Mouse (Mus musculus) heart, embryonic 16.5 days (tissue): ENCODE measurements around the gene Vps37b. TPM values are rescaled to one million over a fixed set of nuclear protein-coding genes. Genes with fewer than 3 reads are reported as not detected.

Experiments used
- ATAC-seq: fragments of 200-750 bp; cut with Nextera tagmentation; replicated peaks from 2 replicates; pipeline ENCODE4 v1.8.0; 2017; ENCODE audit warnings: moderate number of reproducible peaks; ENCODE audit not compliant: insufficient read depth, low FRiP score; ENCODE audit errors: extremely low read depth
- H3K27ac ChIP-seq: fragments of 300-500 bp; sonication (generic); 2 replicates; pipeline ENCODE4 v1.5.1; 2014; ENCODE audit warnings: mild to moderate bottlenecking, low read length, control low read depth, moderate library complexity
- H3K27me3 ChIP-seq: fragments of 300-500 bp; sonication (generic); 2 replicates; pipeline ENCODE4 v1.6.1; 2014; ENCODE audit warnings: low read length, mixed read lengths; ENCODE audit not compliant: control insufficient read depth, insufficient read depth
- H3K36me3 ChIP-seq: fragments of 300-500 bp; sonication (generic); 2 replicates; pipeline ENCODE4 v1.6.1; 2014; ENCODE audit not compliant: control insufficient read depth, insufficient read depth
- H3K4me1 ChIP-seq: fragments of 300-500 bp; sonication (generic); 2 replicates; pipeline ENCODE4 v1.6.1; 2014; ENCODE audit warnings: low read length, mixed read lengths; ENCODE audit not compliant: control insufficient read depth, insufficient read depth
- H3K4me2 ChIP-seq: fragments of 300-500 bp; sonication (generic); 2 replicates; pipeline ENCODE4 v1.6.1; 2014; ENCODE audit warnings: low read depth, mild to moderate bottlenecking, control low read depth, low read length
- H3K4me3 ChIP-seq: fragments of 300-500 bp; sonication (generic); 2 replicates; pipeline ENCODE4 v1.5.1; 2014; ENCODE audit warnings: mild to moderate bottlenecking, control low read depth, low read length
- H3K9ac ChIP-seq: fragments of 300-500 bp; sonication (generic); 2 replicates; pipeline ENCODE4 v1.6.1; 2014; ENCODE audit warnings: low read length, control low read depth
- H3K9me3 ChIP-seq: fragments of 300-500 bp; sonication (generic); replicated peaks from 2 replicates; pipeline ENCODE4 v1.6.1; 2016; ENCODE audit warnings: low read length; ENCODE audit not compliant: control insufficient read depth
- WGBS: fragments of 180-500 bp; shearing (Covaris S2); extraction: QIAGEN DNeasy Blood & Tissue Kit; methylation state at CpG from one replicate; pipeline ENCODE4 v1.1.7; 2014; 5-methylcytosine and 5-hydroxymethylcytosine counted together
- polyA plus RNA-seq: library from polyadenylated mRNA; unstranded; fragments of >200 nt; fragmentation: Nextera tagmentation; extraction: Ambion mirVana; gene quantifications from 2 replicates; pipeline ENCODE4 v1.2.1, GENCODE M21; 2015

Gene Vps37b
- polyA plus RNA-seq, 1 experiment from 2014 or later, result 61.4 TPM

- no peaks in the 10 kb centered on the region for H3K36me3 ChIP-seq
- H3K27me3 ChIP-seq, result peaks cover 12% of the 10 kb centered on the region
- peak overlapping the region; percentile 93 for H3K4me2 ChIP-seq
- no peak overlapping the region for H3K4me3 ChIP-seq
- 34% methylated on average over 6 of the region's 6 CpGs for WGBS
- no peaks in the 10 kb centered on the region for H3K9me3 ChIP-seq
- peaks cover 39% of the 10 kb centered on the region for H3K4me1 ChIP-seq
- no peak for ATAC-seq
- H3K9ac ChIP-seq, result peak overlapping the region; percentile 49; the same call in 1 of the 2 replicates
- peak overlapping the region; percentile 40 for H3K27ac ChIP-seq
These were observed 56.3 kb downstream of the Vps37b start for GRCm38 (mm10) chr5:123975668-123976180.

GRCm38 (mm10) chr5:123974616-123975111, 57.4 kb downstream of the Vps37b start:
- Histone ChIP-seq H3K9me3 (no peaks in the 10 kb centered on the region), H3K4me2 (peak overlapping the region; percentile 93), H3K4me3 (peak overlapping the region; percentile 84), H3K27me3 (peaks cover 12% of the 10 kb centered on the region), H3K4me1 (peaks cover 29% of the 10 kb centered on the region), H3K27ac (no peak overlapping the region), H3K9ac (no peak overlapping the region), H3K36me3 (no peaks in the 10 kb centered on the region)
- 46% methylated on average over 11 of the region's 11 CpGs for WGBS
- no peak for ATAC-seq

GRCm38 (mm10) chr5:123974179-123974485, 57.9 kb downstream of the Vps37b start:
- no peaks in the 10 kb centered on the region for H3K9me3 ChIP-seq
- under 1% methylated on average over 14 of the region's 14 CpGs for WGBS
- peak overlapping the region; percentile 65 for H3K27ac ChIP-seq
- peak overlapping the region; percentile 93 for H3K4me2 ChIP-seq
- peak overlapping the region; percentile 84 for H3K4me3 ChIP-seq
- peaks cover 12% of the 10 kb centered on the region for H3K27me3 ChIP-seq
- peaks cover 25% of the 10 kb centered on the region for H3K4me1 ChIP-seq
- no peak for ATAC-seq
- H3K9ac ChIP-seq, result peak overlapping the region; percentile 87
- no peaks in the 10 kb centered on the region for H3K36me3 ChIP-seq

GRCm38 (mm10) chr5:123973299-123974178, 58.5 kb downstream of the Vps37b start, which contains the start of gene Hip1r:
Gene Hip1r, plus strand, starts transcription at chr5:123973628.
- H3K27ac ChIP-seq, result peak within 1 kb of the TSS; percentile 65
- H3K27me3 ChIP-seq, result peaks cover 12% of the 10 kb centered on the region
- no peaks in the 10 kb centered on the region for H3K9me3 ChIP-seq
- no peaks in the 10 kb centered on the region for H3K36me3 ChIP-seq
- H3K4me3 ChIP-seq, result peak within 1 kb of the TSS; percentile 84
- WGBS, result 1% methylated on average over 89 of the region's 106 CpGs
- peak; percentile 79 for ATAC-seq
- H3K9ac ChIP-seq, result peak within 1 kb of the TSS; percentile 87
- peak within 1 kb of the TSS; percentile 93 for H3K4me2 ChIP-seq
- H3K4me1 ChIP-seq, result peaks cover 24% of the 10 kb centered on the region

GRCm38 (mm10) chr5:123972453-123972852, 59.6 kb downstream of the Vps37b start:
- ATAC-seq, result no peak
- Histone ChIP-seq H3K4me3 (no peak overlapping the region), H3K36me3 (no peaks in the 10 kb centered on the region), H3K9me3 (no peaks in the 10 kb centered on the region), H3K4me1 (peaks cover 16% of the 10 kb centered on the region), H3K27ac (no peak overlapping the region), H3K27me3 (peaks cover 12% of the 10 kb centered on the region), H3K4me2 (no peak overlapping the region), H3K9ac (no peak overlapping the region)
- WGBS, result 77% methylated on average over 6 of the region's 6 CpGs

- 80% methylated on average over 4 of the region's 4 CpGs for WGBS
These were observed 61.5 kb downstream of the Vps37b start for GRCm38 (mm10) chr5:123970576-123970975.

GRCm38 (mm10) chr5:123969216-123969615, 62.9 kb downstream of the Vps37b start:
- Histone ChIP-seq H3K36me3 (no peaks in the 10 kb centered on the region), H3K27me3 (peaks cover 8% of the 10 kb centered on the region), H3K4me1 (no peaks in the 10 kb centered on the region), H3K9me3 (no peaks in the 10 kb centered on the region), H3K27ac (no peak overlapping the region), H3K9ac (no peak overlapping the region), H3K4me2 (no peak overlapping the region), H3K4me3 (no peak overlapping the region)
- WGBS, result 70% methylated on average over 8 of the region's 8 CpGs
- ATAC-seq, result no peak

More at GRCm38 (mm10) chr5:123970576-123970975, 61.5 kb downstream of the Vps37b start:
- H3K36me3 ChIP-seq, result no peaks in the 10 kb centered on the region
- H3K27ac ChIP-seq, result no peak overlapping the region
- no peak for ATAC-seq
- H3K4me2 ChIP-seq, result no peak overlapping the region
- peaks cover 12% of the 10 kb centered on the region for H3K27me3 ChIP-seq
- H3K9me3 ChIP-seq, result no peaks in the 10 kb centered on the region
- H3K9ac ChIP-seq, result no peak overlapping the region
- no peak overlapping the region for H3K4me3 ChIP-seq
- H3K4me1 ChIP-seq, result peaks cover 9% of the 10 kb centered on the region

- Histone ChIP-seq H3K27ac (no peak overlapping the region), H3K4me3 (no peak overlapping the region), H3K4me1 (no peaks in the 10 kb centered on the region), H3K9ac (no peak overlapping the region), H3K9me3 (no peaks in the 10 kb centered on the region), H3K36me3 (no peaks in the 10 kb centered on the region), H3K27me3 (peaks cover 8% of the 10 kb centered on the region), H3K4me2 (no peak overlapping the region)
- no peak for ATAC-seq
- 61% methylated on average over 5 of the region's 5 CpGs for whole genome bisulfite sequencing
These were observed 63.6 kb downstream of the Vps37b start for GRCm38 (mm10) chr5:123968468-123968867.

- Histone ChIP-seq H3K4me3 (no peak overlapping the region), H3K9me3 (no peaks in the 10 kb centered on the region), H3K27me3 (no peaks in the 10 kb centered on the region), H3K36me3 (no peaks in the 10 kb centered on the region), H3K27ac (no peak overlapping the region), H3K9ac (no peak overlapping the region), H3K4me2 (no peak overlapping the region), H3K4me1 (no peaks in the 10 kb centered on the region)
- no peak for ATAC-seq
- 92% methylated on average over 2 of the region's 2 CpGs for WGBS
These were observed 65.3 kb downstream of the Vps37b start for GRCm38 (mm10) chr5:123966759-123967158.
